Mouse (Mus musculus) forebrain, embryonic 10.5 days (tissue): ENCODE results near the gene Dalrd3. TPM values are rescaled to one million over a fixed set of nuclear protein-coding genes. Genes with fewer than 3 reads are reported as not detected.

Source experiments
- DNase-seq: peaks from one replicate; pipeline ENCODE4 v3.0.0-alpha.2; 2017; ENCODE audit warnings: low spot score; ENCODE audit errors: extremely low spot score
- H3K27ac ChIP-seq: fragments of 300-500 bp; sonication (generic); 2 replicates; pipeline ENCODE4 v1.5.1; 2016; ENCODE audit warnings: mild to moderate bottlenecking
- H3K27me3 ChIP-seq: fragments of 300-500 bp; sonication (generic); 2 replicates; pipeline ENCODE4 v1.6.1; 2016; ENCODE audit warnings: mild to moderate bottlenecking; ENCODE audit not compliant: poor library complexity, severe bottlenecking
- H3K36me3 ChIP-seq: fragments of 300-500 bp; sonication (generic); replicated peaks from 2 replicates; pipeline ENCODE4 v1.6.1; 2016; ENCODE audit warnings: mild to moderate bottlenecking, moderate library complexity
- H3K4me1 ChIP-seq: fragments of 300-500 bp; sonication (generic); 2 replicates; pipeline ENCODE4 v1.6.1; 2016
- H3K4me3 ChIP-seq: fragments of 300-500 bp; sonication (generic); 2 replicates; pipeline ENCODE4 v1.5.1; 2016; ENCODE audit warnings: mild to moderate bottlenecking, moderate library complexity
- H3K9me3 ChIP-seq: fragments of 300-500 bp; sonication (generic); 2 replicates; pipeline ENCODE4 v1.6.1; 2016; ENCODE audit warnings: mild to moderate bottlenecking, moderate library complexity
- WGBS: fragments of 180-500 bp; shearing (Covaris S2); methylation state at CpG from one replicate; pipeline ENCODE4 v1.1.7; 2016; 5-methylcytosine and 5-hydroxymethylcytosine counted together
- polyA plus RNA-seq: library from polyadenylated mRNA; unstranded; fragments of >200 nt; fragmentation: Nextera tagmentation; extraction: Ambion mirVana; gene quantifications from 2 replicates; pipeline ENCODE4 v1.2.1, GENCODE M21; 2016

Gene Dalrd3
- polyA plus RNA-seq, 1 experiment from 2014 or later: 201 TPM

GRCm38 (mm10) chr9:108577025-108577424 lies 7.3 kb downstream of the Dalrd3 start:
- Histone ChIP-seq H3K36me3 (peaks cover 66% of the 10 kb centered on the region), H3K27ac (peak overlapping the region; percentile 95; the same call in 1 of the 2 replicates), H3K27me3 (no peaks in the 10 kb centered on the region), H3K4me3 (peak overlapping the region; percentile 86), H3K4me1 (peaks cover 67% of the 10 kb centered on the region), H3K9me3 (no peaks in the 10 kb centered on the region)
- 62% methylated on average over 6 of the region's 6 CpGs for WGBS
- DNase-seq: no peak

GRCm38 (mm10) chr9:108577934-108578544 lies 8.4 kb downstream of the Dalrd3 start:
- WGBS: under 1% methylated on average over 24 of the region's 24 CpGs
- DNase-seq: no peak

GRCm38 (mm10) chr9:108578545-108579343 lies 9.1 kb downstream of the Dalrd3 start, which contains the start of gene Wdr6:
TSS of gene Wdr6 (minus strand) at chr9:108578739.
- H3K4me3 ChIP-seq: peak within 1 kb of the TSS; percentile 86
- DNase-seq: peak; percentile 98
- H3K36me3 ChIP-seq: peaks cover 64% of the 10 kb centered on the region
- H3K4me1 ChIP-seq: peaks cover 57% of the 10 kb centered on the region
- 5% methylated on average over 51 of the region's 51 CpGs for WGBS
- H3K27ac ChIP-seq: peak within 1 kb of the TSS; percentile 95
- no peaks in the 10 kb centered on the region for H3K27me3 ChIP-seq
- H3K9me3 ChIP-seq: no peaks in the 10 kb centered on the region

More at GRCm38 (mm10) chr9:108577934-108578544, 8.4 kb downstream of the Dalrd3 start:
- Histone ChIP-seq H3K4me3 (peak overlapping the region; percentile 86), H3K27ac (peak overlapping the region; percentile 95), H3K27me3 (no peaks in the 10 kb centered on the region), H3K4me1 (peaks cover 64% of the 10 kb centered on the region), H3K9me3 (no peaks in the 10 kb centered on the region), H3K36me3 (peaks cover 65% of the 10 kb centered on the region)

- DNase-seq: no peak
- no peaks in the 10 kb centered on the region for H3K9me3 ChIP-seq
- 73% methylated on average over 5 of the region's 5 CpGs for WGBS
- H3K27ac ChIP-seq: peak overlapping the region; percentile 95
- peaks cover 61% of the 10 kb centered on the region for H3K36me3 ChIP-seq
- peaks cover 52% of the 10 kb centered on the region for H3K4me1 ChIP-seq
- H3K27me3 ChIP-seq: no peaks in the 10 kb centered on the region
- peak overlapping the region; percentile 86 for H3K4me3 ChIP-seq
These were observed 9.6 kb downstream of the Dalrd3 start for GRCm38 (mm10) chr9:108579344-108579690.

- H3K4me3 ChIP-seq: peak overlapping the region; percentile 43
- peaks cover 16% of the 10 kb centered on the region for H3K36me3 ChIP-seq
- no peaks in the 10 kb centered on the region for H3K27me3 ChIP-seq
- peaks cover 45% of the 10 kb centered on the region for H3K4me1 ChIP-seq
- 0% methylated on average over 14 of the region's 14 CpGs for WGBS
- H3K9me3 ChIP-seq: no peaks in the 10 kb centered on the region
- DNase-seq: peak; percentile 95
- peak overlapping the region; percentile 94 for H3K27ac ChIP-seq
These were observed 18.0 kb downstream of the Dalrd3 start for GRCm38 (mm10) chr9:108587571-108588180.

- H3K4me1 ChIP-seq: peaks cover 45% of the 10 kb centered on the region
- H3K4me3 ChIP-seq: no peak overlapping the region
- peak overlapping the region; percentile 94 for H3K27ac ChIP-seq
- 79% methylated on average over 5 of the region's 5 CpGs for WGBS
- no peak for DNase-seq
- H3K27me3 ChIP-seq: no peaks in the 10 kb centered on the region
- H3K9me3 ChIP-seq: no peaks in the 10 kb centered on the region
- H3K36me3 ChIP-seq: peaks cover 11% of the 10 kb centered on the region
These were observed 19.5 kb downstream of the Dalrd3 start for GRCm38 (mm10) chr9:108589229-108589628.

GRCm38 (mm10) chr9:108591462-108591861 lies 21.8 kb downstream of the Dalrd3 start:
- Histone ChIP-seq H3K4me1 (peaks cover 43% of the 10 kb centered on the region), H3K4me3 (no peak overlapping the region), H3K27me3 (no peaks in the 10 kb centered on the region), H3K36me3 (peaks cover 17% of the 10 kb centered on the region), H3K9me3 (no peaks in the 10 kb centered on the region), H3K27ac (no peak overlapping the region)
- no peak for DNase-seq
- WGBS: 87% methylated on average over 4 of the region's 4 CpGs

GRCm38 (mm10) chr9:108594354-108594753 lies 24.7 kb downstream of the Dalrd3 start:
- Histone ChIP-seq H3K4me1 (peaks cover 30% of the 10 kb centered on the region), H3K27me3 (no peaks in the 10 kb centered on the region), H3K9me3 (no peaks in the 10 kb centered on the region), H3K36me3 (peaks cover 17% of the 10 kb centered on the region), H3K4me3 (no peak overlapping the region), H3K27ac (no peak overlapping the region)
- 85% methylated on average over 3 of the region's 3 CpGs for WGBS
- no peak for DNase-seq

GRCm38 (mm10) chr9:108596998-108597764 lies 27.5 kb downstream of the Dalrd3 start, which contains the start of gene P4htm:
TSS of gene P4htm (minus strand) at chr9:108597667.
- Histone ChIP-seq H3K36me3 (peaks cover 20% of the 10 kb centered on the region), H3K9me3 (no peaks in the 10 kb centered on the region), H3K27me3 (no peaks in the 10 kb centered on the region), H3K4me1 (peaks cover 23% of the 10 kb centered on the region), H3K27ac (peak within 1 kb of the TSS; percentile 88), H3K4me3 (peak within 1 kb of the TSS; percentile 77)
- peak; percentile 62 for DNase-seq
- 2% methylated on average over 69 of the region's 69 CpGs for WGBS

- 74% methylated on average over 4 of the region's 4 CpGs for WGBS
- Histone ChIP-seq H3K4me1 (peaks cover 23% of the 10 kb centered on the region), H3K9me3 (no peaks in the 10 kb centered on the region)
These were observed 29.4 kb downstream of the Dalrd3 start for GRCm38 (mm10) chr9:108599021-108599566.

GRCm38 (mm10) chr9:108600011-108600410 lies 30.3 kb downstream of the Dalrd3 start:
- H3K9me3 ChIP-seq: no peaks in the 10 kb centered on the region
- H3K36me3 ChIP-seq: peaks cover 34% of the 10 kb centered on the region
- H3K4me3 ChIP-seq: no peak overlapping the region
- no peak overlapping the region for H3K27ac ChIP-seq
- no peaks in the 10 kb centered on the region for H3K27me3 ChIP-seq
- peaks cover 27% of the 10 kb centered on the region for H3K4me1 ChIP-seq
- no peak for DNase-seq
- 74% methylated on average over 2 of the region's 2 CpGs for WGBS

More at GRCm38 (mm10) chr9:108599021-108599566, 29.4 kb downstream of the Dalrd3 start:
- DNase-seq: no peak
- H3K27me3 ChIP-seq: no peaks in the 10 kb centered on the region
- H3K36me3 ChIP-seq: peaks cover 32% of the 10 kb centered on the region
- no peak overlapping the region for H3K27ac ChIP-seq
- H3K4me3 ChIP-seq: no peak overlapping the region

GRCm38 (mm10) chr9:108601986-108602385 lies 32.3 kb downstream of the Dalrd3 start:
- DNase-seq: no peak
- no peak overlapping the region for H3K4me3 ChIP-seq
- peaks cover 54% of the 10 kb centered on the region for H3K36me3 ChIP-seq
- no peaks in the 10 kb centered on the region for H3K9me3 ChIP-seq
- 90% methylated on average over 4 of the region's 4 CpGs for WGBS
- no peaks in the 10 kb centered on the region for H3K27me3 ChIP-seq
- no peak overlapping the region for H3K27ac ChIP-seq
- H3K4me1 ChIP-seq: peaks cover 16% of the 10 kb centered on the region
